Mouse (Mus musculus): ENCODE data around the gene Zfr.

DNA sequence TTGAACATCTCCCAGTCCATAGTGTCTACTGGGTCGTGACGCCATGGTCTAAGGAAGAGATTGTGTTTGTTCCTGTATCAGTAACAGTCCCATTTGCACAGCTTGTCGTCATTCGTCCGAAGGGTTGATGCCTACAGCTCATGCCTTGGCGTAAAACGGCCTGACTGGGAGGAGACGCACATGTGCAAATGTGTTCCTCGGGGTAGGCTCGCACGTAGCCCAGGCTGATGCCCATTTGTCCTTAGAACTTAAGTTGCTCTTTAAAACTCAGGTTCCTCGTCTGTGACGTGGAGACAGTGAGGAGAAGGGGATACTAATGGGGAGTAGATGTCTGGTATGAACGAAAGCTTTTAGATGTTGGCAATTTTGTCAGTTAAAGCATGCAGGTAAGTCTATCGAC, 109.3 kb downstream of the Zfr start:
- TF ChIP-seq POLR2A (IDR thresholded peaks at IDR 0.05; ENCODE audit: insufficient read length, low read depth) (no peak), CEBPB (IDR thresholded peaks at IDR 0.05; ENCODE audit: insufficient read depth, poor library complexity, severe bottlenecking) (no peak), TCF12 (IDR thresholded peaks at IDR 0.05; ENCODE audit: insufficient read depth, poor library complexity, severe bottlenecking) (no peak), E2F4 (IDR thresholded peaks at IDR 0.05; ENCODE audit: insufficient read depth) (no peak), MAX (IDR thresholded peaks at IDR 0.05; ENCODE audit: low read depth) (no peak), POLR2AphosphoS2 (IDR thresholded peaks at IDR 0.05; ENCODE audit: insufficient read length, low read depth) (no peak), USF1 (IDR thresholded peaks at IDR 0.05; ENCODE audit: low read depth) (no peak), TCF3 (IDR thresholded peaks at IDR 0.05; ENCODE audit: insufficient read length, low read depth) (no peak), MYOD1 (IDR thresholded peaks at IDR 0.05; ENCODE audit: control insufficient read depth in 1 of 3, insufficient read length in 2 of 3, low read depth in 2 of 3) (no peak)
